Mouse (Mus musculus) Patski (cell line): ENCODE measurements around the gene Grid2ip. TPM values are rescaled to one million over a fixed set of nuclear protein-coding genes. Genes with fewer than 3 reads are reported as not detected.
"Not testable (repeated sequence)": the region's sequence is repeated elsewhere in the genome, so short reads cannot be mapped to it uniquely, and the experiment has no call there.

Experiments
- ATAC-seq: fragments of 100-300 bp; one replicate; pipeline ENCODE4 v1.8.0; 2021
- CTCF ChIA-PET: fragments of 350-600 bp; sonication (Branson Sonifier 250); formaldehyde crosslinking; loops from one replicate; lab custom pipeline; 2022; ENCODE audit warnings: inconsistent platforms; lab: Charles Lee
- POLR2A ChIA-PET: fragments of 350-600 bp; sonication (Branson Sonifier 250); formaldehyde crosslinking; loops from one replicate; lab custom pipeline; 2022; ENCODE audit warnings: antibody characterized with exemption, inconsistent platforms; lab: Charles Lee
- DNase-seq: peaks from one replicate; pipeline ENCODE4 v3.0.0-alpha.2; 2011; ENCODE audit warnings: low read depth, low spot score
- H3K27me3 ChIP-seq: fragments of 371-371 bp; one replicate; pipeline ENCODE4 v1.5.1; 2021
- CTCF ChIP-seq: fragments of 100-300 bp; IDR thresholded peaks from one replicate; pipeline ENCODE4 v1.5.1; 2021
- in situ Hi-C: fragments of 300-500 bp; cut with MboI; formaldehyde crosslinking; loops from 3 replicates; pipeline ENCODE4 v1.11.1; 2018; ENCODE audit warnings: low pct_unique_long_range_greater_than_20kb, mixed read lengths
- polyA plus RNA-seq: library from polyadenylated mRNA; unstranded; gene quantifications from one replicate; pipeline ENCODE4 v1.2.3, GENCODE M21; 2021

The Grid2ip gene
- polyA plus RNA-seq, 1 experiment from 2014 or later, result 0.03 TPM

DNA sequence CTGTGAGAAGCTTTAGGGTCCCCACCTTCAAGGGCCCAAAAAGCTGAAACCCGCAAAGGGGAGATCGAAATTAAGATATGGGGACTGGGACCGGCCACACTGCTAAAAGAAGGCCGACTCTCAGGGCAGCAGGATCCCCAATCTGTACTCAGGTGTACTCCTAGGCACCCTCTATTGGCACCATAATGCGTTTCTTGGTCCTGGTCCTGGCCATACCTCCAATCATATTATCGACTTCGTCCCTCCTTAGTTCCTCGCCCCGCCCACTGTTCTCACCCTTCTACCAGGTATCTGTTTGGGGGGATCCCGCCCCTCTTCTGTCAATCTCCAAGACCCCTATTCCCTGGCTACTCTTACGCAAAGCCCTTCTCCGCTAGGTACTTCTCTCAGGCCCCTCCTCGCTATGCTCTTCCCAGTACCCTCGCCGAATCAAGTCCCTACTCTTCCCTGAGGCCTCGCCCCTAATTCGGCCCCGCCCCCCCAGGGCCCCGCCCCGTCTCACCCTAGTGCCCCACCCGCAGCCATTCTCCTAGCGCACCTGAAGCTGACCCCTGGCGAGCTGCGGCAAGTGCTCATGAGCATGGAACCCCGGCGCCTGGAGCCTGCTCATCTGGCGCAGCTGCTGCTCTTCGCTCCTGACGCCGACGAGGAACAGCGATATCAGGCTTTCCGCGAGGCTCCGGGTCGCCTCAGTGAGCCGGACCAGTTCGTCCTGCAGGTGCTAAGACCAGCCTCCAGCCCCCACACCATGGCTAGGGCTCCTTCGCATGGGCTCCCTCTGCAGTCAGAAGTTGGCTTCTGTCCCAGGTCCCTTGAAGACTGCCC, 29.9 kb downstream of the Grid2ip start:
- ATAC-seq (no peak), DNase-seq (no peak)
- H3K27me3 ChIP-seq, result peaks cover 13% of the 10 kb centered on the region
- ChIA-PET POLR2A (interaction anchor here (0.7 kb wide), 1 partner anchor 10 kb away, joined by 3 read pairs; no protein-coding TSS in a partner anchor), CTCF (interaction anchor here (1.7 kb wide), 1 partner anchor 12 kb away, joined by 5 read pairs; no protein-coding TSS in a partner anchor)
- no peak for TF ChIP-seq CTCF
- in situ Hi-C loops, result no loop called here

- DNase-seq, result no peak
- no peak for ATAC-seq
- in situ Hi-C loops, result no loop called here
These were observed 37.0 kb downstream of the Grid2ip start for GRCm38 (mm10) chr5:143394184-143394583.

DNA sequence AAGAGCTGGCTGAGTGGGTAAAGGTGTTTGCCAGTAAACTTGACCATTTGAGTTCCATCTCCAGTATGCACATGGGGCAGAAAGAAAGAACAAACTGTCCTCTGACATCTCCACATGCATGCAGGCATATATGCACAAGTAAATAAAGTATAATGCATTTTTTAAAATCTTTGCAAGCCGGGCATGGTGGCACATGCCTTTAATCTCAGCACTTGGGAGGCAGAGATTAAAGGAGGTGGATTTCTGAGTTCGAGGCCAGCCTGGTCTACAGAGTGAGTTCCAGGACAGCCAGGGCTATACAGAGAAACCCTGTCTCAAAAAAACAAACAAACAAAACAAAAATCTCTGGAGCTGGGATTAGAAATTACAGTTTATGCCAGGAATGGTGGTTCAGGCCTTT, 37.8 kb downstream of the Grid2ip start:
- POLR2A ChIA-PET, in situ Hi-C loops: not testable (repeated sequence)

More at GRCm38 (mm10) chr5:143394184-143394583, 37.0 kb downstream of the Grid2ip start:
- no peak for TF ChIP-seq CTCF
- peaks cover under 1% of the 10 kb centered on the region for H3K27me3 ChIP-seq
- ChIA-PET POLR2A (no interaction called here), CTCF (no interaction called here)

GRCm38 (mm10) chr5:143395649-143396048, 38.5 kb downstream of the Grid2ip start:
- POLR2A ChIA-PET, result no interaction called here
- in situ Hi-C loops, result no loop called here
- CTCF ChIA-PET, result no interaction called here
- DNase-seq, result no peak
- ATAC-seq, result no peak
- TF ChIP-seq CTCF, result peak; percentile 63
- no peaks in the 10 kb centered on the region for H3K27me3 ChIP-seq

More for the DNA sequence above, 37.8 kb downstream of the Grid2ip start:
- ATAC-seq, DNase-seq, CTCF ChIA-PET, H3K27me3 ChIP-seq: not testable (repeated sequence)

DNA sequence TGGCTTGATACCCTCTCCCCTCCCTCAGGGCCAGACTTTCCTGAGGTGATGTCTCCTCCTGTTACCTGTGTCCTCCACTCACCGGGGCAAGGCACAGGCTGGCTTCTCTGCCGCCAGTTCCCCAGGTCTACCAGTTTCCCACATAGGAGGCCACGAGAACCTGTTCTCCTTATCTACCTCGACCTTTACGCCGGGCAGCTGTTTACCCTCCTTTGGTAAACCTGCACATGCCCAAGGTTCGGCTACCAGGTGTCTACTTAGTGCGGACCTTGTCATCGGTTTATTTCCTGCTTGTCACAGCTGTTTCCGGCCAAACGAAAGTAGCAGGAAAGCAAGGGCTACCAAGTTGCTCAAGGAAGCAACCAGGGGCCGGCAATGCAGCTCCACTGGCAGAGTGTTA, 43.4 kb downstream of the Grid2ip start:
- ChIA-PET CTCF (no interaction called here), POLR2A (interaction anchor here (0.7 kb wide), 1 partner anchor 10 kb away, joined by 3 read pairs; no protein-coding TSS in a partner anchor)
- TF ChIP-seq CTCF, result no peak
- ATAC-seq (no peak), DNase-seq (no peak)
- no peaks in the 10 kb centered on the region for H3K27me3 ChIP-seq
- in situ Hi-C loops, result no loop called here

DNA sequence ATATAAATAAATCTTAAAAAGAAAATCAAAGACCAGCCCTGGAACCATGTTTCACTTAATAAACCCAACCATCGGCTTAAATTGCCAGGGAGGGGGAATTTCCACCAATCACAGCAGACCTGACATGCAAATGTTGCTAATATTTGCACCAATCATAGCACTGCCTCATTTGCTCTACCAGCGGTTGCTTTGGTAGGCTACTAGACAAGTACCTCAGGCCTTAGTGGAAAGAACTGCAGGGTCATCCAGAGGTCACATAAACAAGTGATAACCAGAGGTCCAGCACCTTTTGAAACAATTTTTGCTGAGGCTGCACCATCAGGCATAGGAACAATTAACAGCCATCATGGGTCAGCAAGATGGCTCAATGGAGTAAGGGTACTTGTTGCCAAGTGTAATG, 44.4 kb downstream of the Grid2ip start:
- in situ Hi-C loops, result no loop called here
- ATAC-seq (no peak), DNase-seq (no peak)
- POLR2A ChIA-PET, result no interaction called here
- CTCF ChIA-PET, result no interaction called here
- no peak for TF ChIP-seq CTCF
- H3K27me3 ChIP-seq, result no peaks in the 10 kb centered on the region

GRCm38 (mm10) chr5:143403221-143404147, 46.3 kb downstream of the Grid2ip start, which contains the start of gene Kdelr2:
TSS of gene Kdelr2 (plus strand) at chr5:143403838.
- peak; percentile 49 for DNase-seq
- POLR2A ChIA-PET, result interaction anchor here (0.6 to 0.7 kb wide), 2 partner anchors 90 to 409 kb away, joined by 3 read pairs; no protein-coding TSS in a partner anchor
- TF ChIP-seq CTCF, result no peak
- ATAC-seq, result peak; percentile 70
- CTCF ChIA-PET, result interaction anchor here (1.3 to 1.5 kb wide), 2 partner anchors 12 to 28 kb away, joined by 3 to 5 read pairs; no protein-coding TSS in a partner anchor
- H3K27me3 ChIP-seq, result no peaks in the 10 kb centered on the region
- in situ Hi-C loops, result no loop called here

DNA sequence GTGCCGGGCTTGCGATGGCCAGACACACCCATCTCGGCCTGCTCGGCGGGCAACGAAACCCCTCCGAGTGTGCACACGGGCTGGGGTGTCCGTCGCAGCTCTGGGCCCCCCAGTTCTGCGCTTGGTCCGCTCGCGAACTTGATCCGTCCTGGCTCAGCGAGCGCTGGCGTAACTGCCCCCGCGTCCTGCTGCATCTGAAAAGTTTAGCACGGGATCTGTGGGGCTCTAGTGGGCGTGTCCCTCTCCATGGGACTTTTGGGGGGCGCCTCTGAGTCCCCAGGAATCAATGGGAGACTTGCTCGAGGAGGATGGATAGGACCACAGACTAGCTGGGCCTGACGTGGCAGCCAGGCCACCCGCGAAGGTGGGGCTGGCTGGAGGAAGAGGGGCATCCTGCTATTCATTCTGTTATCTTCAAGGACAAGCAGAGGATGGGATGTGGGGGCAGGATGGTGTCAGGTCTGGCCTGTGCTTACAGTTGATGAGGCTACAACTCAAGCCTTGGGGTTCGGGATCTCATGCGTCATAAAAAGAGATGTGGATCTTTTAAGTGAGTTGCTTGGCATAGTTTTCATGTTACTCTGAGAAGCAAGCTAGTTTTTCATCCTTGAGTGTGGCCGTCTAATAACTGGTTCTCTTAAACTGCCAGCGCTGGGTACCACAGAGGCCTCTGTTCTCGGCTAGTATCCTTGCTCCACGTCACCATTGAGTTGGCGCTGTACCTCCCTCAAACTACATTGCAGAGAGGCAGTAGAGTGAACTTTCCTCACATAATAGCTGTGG, 47.2 kb downstream of the Grid2ip start:
- DNase-seq, result no peak
- POLR2A ChIA-PET, result no interaction called here
- CTCF ChIA-PET, result interaction anchor here (1.8 kb wide), 1 partner anchor 16 kb away, joined by 6 read pairs; no protein-coding TSS in a partner anchor
- no peak for TF ChIP-seq CTCF
- no peaks in the 10 kb centered on the region for H3K27me3 ChIP-seq
- in situ Hi-C loops, result no loop called here
- no peak for ATAC-seq

DNA sequence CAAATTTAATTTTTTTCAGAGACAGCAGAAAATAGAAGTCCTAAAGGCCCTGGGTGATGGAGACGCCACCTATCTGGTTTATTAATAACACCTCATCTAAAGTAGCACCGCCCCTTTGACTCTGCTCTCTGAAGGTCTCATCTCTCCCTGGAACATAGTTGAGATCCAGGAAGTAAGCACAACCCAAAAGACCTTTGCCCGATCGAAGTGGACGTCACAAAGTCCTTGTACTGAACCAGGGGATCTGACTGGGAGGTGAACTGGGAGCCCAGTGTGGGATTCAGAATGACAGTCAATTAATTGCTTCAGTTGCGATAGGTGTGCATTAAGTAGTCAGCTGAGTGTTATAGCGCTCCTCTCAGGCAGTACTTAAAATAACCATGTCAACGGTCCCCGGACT, 48.1 kb downstream of the Grid2ip start:
- ATAC-seq (no peak), DNase-seq (no peak)
- in situ Hi-C loops, result no loop called here
- ChIA-PET POLR2A (no interaction called here), CTCF (interaction anchor here (1.8 kb wide), 1 partner anchor 15 kb away, joined by 6 read pairs; no protein-coding TSS in a partner anchor)
- H3K27me3 ChIP-seq, result no peaks in the 10 kb centered on the region
- no peak for TF ChIP-seq CTCF
